Mouse (Mus musculus): ENCODE data around the gene Sds.
A peak's percentile ranks its signal among the peaks of the same experiment; 100 is the strongest.

Sds gene

DNA sequence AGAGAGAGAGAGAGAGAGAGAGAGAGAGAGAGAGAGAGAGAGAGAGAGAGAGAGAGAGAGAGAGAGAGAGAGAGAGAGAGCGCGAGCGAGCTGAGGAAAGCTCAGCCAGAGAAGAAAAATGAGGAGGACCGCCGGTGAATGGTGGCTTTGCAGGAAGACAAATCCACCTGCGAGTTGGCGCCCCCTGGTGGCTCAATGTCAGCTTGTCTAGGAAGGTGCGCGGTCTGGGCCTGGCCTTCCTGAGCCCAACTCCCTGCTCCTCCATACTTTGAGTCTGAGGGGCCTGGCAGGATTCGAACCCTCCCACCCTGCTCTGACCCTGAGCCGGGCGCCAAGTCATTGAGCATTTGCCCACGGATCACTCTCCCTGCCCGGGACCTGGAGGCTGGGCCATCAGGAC is 35.6 kb upstream of the Sds start:
- DNase-seq (ENCODE audit: low spot score), result peak; percentile 98

- DNase-seq (ENCODE audit: low spot score), result peak; percentile 48
Measured at GRCm38 (mm10) chr5:120447305-120447704, 29.0 kb upstream of the Sds start.

DNA sequence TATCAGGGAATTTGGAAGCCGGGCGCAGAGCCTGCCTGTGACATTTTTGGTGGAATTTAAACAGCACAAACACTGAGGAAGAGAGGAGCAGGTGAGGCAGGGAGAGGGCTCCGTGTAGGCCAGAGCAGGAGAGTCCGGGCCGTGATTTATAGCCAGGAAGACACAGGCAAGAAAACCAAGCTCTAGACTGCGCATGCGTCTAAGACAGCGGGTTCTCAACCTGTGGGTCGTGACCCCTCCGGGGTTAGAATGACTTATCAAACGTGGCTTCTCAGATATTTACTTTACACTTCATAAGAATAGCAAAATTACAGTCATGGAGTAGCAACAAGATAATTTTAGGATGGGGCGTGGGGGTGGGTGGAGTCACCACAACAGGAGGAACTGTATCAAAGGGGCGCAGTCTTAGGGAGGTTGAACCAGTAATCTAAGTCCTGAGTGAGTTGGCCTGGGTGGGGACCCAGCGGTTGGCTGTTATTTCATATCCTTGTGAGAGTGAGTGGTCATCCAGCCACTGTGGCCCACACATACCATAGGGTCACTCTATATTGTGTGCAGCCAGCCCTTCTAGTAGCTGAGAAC is 21.5 kb upstream of the Sds start:
- peak; percentile 56 for DNase-seq (ENCODE audit: low spot score)

DNA sequence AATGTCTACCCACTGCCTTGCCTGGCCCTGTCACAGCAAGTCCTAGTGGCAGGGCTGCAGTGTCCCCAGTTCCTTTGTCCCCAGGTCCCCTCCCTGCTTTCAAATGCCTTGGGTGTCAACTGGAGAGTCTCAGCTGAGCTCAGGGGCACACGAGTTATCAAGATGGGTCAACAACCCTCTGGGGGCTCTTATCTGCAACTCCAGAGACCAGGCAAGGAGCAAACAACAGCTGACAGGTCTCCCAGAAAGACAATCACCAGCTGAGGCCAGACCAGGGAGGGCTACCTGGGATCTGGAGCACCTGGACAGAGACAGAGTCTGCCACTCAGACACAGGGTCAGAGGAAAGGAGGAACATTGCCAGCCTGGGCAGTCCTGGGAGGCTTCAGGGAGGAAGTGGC is 20.1 kb upstream of the Sds start:
- DNase-seq (ENCODE audit: low spot score), result no peak

GRCm38 (mm10) chr5:120456841-120457554 is 19.3 kb upstream of the Sds start:
- no peak for DNase-seq (ENCODE audit: low spot score)

DNA sequence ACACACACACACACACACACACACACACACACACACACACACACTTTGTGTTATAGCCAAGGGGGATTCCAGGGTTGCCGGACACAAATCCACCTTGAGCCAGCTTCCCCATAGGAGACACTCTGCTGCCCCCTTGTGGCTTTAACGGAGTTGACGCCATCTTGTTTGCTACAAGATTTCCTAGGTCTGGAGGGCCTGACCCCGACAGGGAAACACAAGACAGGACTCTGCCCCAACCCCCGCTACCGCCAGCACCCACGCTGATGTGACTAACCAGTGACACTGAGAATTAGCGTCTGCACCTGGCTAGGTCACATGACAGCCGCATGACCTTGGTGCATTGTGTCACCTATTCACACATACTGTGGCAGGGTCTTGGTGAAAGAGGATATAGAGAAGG is 18.7 kb upstream of the Sds start:
- DNase-seq (ENCODE audit: low spot score), result peak; percentile 86

GRCm38 (mm10) chr5:120459133-120459532 is 17.2 kb upstream of the Sds start:
- peak; percentile 65 for DNase-seq (ENCODE audit: low spot score)

DNA sequence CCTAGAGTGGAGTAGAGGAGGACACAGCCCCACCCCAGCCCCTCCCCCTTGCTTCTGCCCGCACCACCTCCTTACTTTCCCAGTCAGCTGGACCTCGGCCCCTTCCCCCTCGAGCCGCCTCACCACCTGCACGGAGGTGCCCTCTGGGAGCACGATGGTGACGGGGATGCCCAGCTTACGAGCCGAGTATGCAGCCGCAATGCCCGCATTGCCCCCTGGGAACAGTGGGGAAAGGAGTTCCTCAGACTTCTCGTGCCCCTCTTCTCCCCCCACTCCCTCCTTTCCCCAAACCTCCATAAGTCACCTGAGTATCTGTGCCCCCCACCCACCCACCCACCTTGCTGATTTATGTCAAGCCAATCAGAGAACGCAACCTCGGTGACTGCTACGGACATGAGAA is 14.4 kb upstream of the Sds start:
- DNase-seq (ENCODE audit: low spot score), result peak; percentile 43

GRCm38 (mm10) chr5:120464321-120464720 is 12.0 kb upstream of the Sds start:
- DNase-seq (ENCODE audit: low spot score), result peak; percentile 72

- peak; percentile 84 for DNase-seq (ENCODE audit: low spot score)
Measured at GRCm38 (mm10) chr5:120465062-120465461, 11.3 kb upstream of the Sds start.

DNA sequence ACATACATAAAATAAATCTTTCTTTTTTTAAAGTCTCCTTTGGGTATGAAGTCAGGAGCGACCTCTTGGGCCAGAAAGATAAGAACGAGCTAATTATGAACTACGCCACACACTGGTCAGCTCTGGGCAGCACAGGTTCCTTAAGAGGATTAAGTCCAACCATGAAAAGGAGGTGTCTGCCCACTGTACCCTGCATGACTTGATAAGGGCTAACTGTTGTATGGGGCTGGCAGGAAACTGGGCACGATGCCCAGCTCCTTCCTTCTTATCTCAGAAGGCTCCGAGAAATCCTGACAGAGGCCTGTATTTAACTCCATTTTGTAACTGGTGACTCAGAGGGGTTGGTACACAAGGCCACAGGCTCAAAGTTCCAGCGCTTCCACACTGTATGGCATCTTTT is 10.5 kb upstream of the Sds start:
- DNase-seq (ENCODE audit: low spot score), result peak; percentile 84

DNA sequence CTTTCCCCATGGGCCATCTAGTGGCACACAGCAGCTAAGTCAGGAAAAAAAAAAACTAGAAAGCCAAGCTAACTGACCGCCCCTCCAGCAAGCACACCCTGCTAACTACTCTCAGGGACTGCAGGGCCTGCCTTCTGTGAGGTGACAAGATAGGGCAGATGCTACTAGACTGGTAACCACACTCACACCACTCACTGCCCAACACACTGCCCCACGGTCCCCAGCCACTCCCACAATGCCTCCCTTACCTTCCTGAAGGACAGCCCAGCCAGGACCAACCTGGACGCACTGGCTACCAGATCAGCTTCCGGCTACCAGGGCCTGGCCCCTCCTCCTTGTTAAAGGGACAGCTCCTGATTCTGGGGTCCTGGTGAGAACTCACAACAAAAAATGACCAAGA is 9.3 kb upstream of the Sds start:
- peak; percentile 63 for DNase-seq (ENCODE audit: low spot score)

- DNase-seq (ENCODE audit: low spot score), result no peak
Measured at GRCm38 (mm10) chr5:120468336-120468735, 8.0 kb upstream of the Sds start.

- no peak for DNase-seq (ENCODE audit: low spot score)
Measured at GRCm38 (mm10) chr5:120468830-120469229, 7.5 kb upstream of the Sds start.

- no peak for DNase-seq (ENCODE audit: low spot score)
Measured at GRCm38 (mm10) chr5:120471538-120471937, 4.8 kb upstream of the Sds start.

DNA sequence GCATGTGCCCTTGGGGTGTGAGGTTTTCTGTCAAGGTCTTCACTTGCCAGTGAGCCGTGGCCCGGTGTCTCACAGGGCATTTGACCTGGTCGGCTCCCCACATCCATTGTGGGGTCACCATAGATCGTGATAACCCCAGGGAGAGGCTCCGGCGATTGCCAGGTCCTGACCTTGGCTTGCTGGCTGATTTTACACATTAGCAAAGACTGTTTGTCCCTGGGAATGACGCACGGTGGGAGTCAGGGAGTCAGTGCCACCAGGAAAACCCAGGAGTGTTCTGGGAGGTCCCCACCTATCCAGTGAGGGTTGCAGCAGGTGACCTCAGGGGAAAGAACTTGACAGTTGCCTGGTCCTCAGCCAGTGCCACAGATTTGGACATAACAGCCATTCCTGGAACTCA is 3.6 kb upstream of the Sds start, which contains the start of gene Sdsl:
Sdsl (minus strand) TSS at position 41 of the 400 bp plus-strand sequence.
- peak; percentile 41 for DNase-seq (ENCODE audit: low spot score)

DNA sequence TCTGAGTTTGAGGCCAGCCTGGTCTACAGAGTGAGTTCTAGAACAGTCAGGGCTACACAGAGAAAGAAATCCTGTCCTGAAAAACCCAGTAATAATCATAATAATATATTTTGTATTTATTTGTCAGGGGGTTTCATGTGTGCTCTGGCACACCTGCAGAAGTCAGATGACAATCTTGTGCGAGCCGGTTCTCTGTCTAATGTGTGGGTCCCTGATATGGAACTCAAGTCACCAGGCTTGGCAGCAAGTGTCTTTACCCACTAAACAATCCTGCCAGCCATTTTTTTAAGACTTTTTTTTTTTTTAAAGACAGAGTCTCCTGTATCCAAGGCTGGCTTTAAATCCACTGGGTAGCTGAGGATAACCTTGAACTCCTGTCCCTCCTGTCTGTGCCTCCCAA is 3.0 kb upstream of the Sds start:
- DNase-seq (ENCODE audit: low spot score), result no peak

GRCm38 (mm10) chr5:120475861-120476260 is 465 bp upstream of the Sds start:
- DNase-seq (ENCODE audit: low spot score), result no peak

DNA sequence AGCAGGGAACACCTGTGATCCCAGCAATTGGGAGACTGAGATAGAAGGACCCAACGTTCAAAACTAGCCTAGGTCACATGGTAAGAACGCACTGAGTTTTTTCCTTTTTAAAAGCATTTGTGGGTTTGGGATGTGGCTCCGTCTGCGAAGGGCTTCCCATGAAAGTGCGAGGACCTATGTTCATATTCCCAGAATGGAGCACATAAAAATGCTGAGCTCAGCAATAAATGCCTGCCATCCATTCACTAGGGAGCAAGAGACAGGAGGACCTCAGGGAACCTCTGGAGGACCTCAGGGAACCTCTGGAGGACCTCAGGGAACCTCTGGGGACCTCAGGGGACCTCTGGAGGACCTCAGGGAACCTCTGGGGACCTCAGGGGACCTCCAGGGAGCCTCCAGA is 1.7 kb downstream of the Sds start:
- no peak for DNase-seq (ENCODE audit: low spot score)

DNA sequence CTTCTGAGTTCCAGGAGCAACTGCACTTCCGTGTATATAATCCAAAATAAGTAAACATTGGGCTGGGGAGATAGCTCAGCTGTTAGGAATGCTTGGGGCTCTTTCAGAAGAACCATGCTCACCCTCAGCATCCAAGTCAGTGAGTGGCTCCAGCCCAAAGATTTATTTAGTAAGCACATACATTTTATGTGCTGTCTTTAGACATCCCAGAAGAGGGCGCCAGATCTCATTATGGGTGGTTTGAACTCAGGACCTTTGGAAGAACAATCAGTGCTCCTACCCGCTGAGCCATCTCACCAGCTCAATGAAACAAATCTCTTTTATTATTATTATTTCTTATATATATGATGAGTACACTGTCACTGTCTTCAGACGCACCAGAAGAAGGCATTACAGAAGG is 3.2 kb downstream of the Sds start:
- no peak for DNase-seq (ENCODE audit: low spot score)

DNA sequence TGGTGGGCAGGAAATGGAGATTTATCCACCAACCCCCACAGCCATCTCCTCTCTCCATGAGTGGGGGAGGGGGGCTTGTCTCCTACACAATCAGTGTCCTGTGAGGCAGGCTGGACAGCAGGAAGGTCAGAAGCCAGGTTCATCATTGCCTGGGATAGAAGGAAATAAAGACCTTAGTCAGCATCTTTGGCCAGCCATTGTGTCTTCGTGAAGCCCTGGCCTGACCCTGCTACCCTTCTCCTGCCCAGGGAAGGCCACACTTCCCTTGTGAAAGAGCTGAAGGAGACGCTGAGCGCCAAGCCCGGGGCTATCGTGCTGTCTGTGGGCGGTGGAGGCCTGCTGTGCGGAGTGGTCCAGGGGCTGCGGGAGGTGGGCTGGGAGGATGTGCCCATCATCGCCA is 4.9 kb downstream of the Sds start:
- no peak for DNase-seq (ENCODE audit: low spot score)

DNA sequence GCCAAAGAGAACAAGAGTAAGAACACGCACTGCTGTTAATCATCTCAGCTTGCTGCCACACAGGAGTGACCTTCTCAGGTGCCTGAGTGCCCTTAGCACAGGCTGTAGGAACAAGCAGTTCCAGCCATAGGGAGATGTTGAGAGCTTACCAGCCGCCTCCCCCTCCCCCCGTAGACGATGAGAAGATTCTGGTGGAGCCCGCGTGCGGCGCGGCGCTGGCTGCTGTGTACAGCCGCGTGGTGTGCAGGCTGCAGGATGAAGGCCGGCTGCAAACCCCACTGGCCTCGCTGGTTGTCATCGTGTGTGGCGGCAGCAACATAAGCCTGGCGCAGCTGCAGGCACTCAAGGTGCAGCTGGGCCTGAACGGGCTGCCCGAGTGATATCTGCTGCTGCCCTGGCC is 7.1 kb downstream of the Sds start:
- peak; percentile 67 for DNase-seq (ENCODE audit: low spot score)

GRCm38 (mm10) chr5:120487844-120488243 is 11.5 kb downstream of the Sds start:
- DNase-seq (ENCODE audit: low spot score), result no peak

DNA sequence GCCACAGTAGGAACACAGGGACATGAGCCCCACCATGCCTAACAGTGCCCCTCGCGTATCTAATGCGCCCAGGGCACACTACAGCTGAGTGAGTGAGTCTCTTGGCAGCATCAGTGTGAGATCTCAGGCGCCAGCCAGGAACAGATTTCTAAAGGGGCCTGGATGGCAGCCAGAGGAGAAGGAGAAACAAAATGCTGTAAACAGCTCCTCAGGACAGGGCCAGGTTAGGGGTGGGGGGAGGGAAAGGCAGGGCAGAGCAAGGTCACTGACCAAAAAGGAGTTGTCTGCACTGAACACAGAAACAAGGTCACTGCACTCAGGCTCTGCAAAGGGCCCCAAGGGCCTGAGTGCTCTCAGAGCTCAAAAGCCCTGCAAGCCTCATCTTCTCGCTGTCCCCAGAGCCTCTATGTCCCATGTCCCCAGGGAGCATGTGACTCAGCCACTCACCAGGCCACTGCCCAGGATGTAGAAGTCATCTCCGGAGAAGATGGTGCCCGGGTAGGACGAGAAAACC is 14.4 kb downstream of the Sds start:
- DNase-seq (ENCODE audit: low spot score), result peak; percentile 77
